Mouse (Mus musculus) ZHBTc4 (cell line): ENCODE data around the gene Sf3b2.

Source experiments
- DNase-seq: peaks from one replicate; pipeline ENCODE4 v3.0.0-alpha.2; 2011; ENCODE audit warnings: low read depth, low spot score

Sf3b2 gene

DNA sequence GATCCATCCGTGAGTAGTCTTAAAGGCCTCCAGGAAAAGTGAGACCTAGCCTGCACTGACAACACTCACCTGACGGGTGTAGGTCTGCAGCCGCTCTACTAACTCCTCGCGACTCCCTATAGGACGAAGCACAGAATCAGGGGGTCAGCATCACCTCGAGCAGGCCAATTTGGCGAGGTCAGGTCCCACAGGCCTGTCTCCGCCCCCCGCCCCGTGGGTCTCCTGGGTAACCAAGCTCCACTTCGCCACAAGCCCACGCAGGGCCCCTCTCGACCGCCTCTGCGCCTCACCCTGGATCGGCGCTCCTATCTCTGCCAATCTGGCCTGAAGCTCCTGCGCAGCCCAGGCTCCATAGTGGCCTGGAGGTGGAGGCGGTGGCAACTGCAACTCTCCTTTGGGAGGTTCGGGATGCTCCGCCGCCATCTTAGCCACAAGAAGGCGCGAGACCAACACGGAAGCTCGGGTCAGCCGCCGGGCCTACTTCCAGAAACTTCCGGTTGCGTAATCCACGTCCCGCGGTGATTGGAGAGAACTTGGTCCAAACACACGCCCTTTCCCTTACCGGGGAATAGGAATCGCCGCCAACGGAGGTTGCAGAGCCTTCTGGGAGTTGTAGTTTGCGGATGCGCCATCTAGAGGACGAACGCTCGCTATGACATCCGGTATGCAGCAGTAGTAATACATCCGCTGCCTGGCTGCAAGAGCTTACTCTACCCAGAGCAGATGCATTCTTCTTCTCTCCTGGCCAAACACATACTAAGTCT is at the start of gene Sf3b2:
Sf3b2 (minus strand) TSS at position 484 of the 764 bp plus-strand sequence.
- DNase-seq = peak; percentile 100

DNA sequence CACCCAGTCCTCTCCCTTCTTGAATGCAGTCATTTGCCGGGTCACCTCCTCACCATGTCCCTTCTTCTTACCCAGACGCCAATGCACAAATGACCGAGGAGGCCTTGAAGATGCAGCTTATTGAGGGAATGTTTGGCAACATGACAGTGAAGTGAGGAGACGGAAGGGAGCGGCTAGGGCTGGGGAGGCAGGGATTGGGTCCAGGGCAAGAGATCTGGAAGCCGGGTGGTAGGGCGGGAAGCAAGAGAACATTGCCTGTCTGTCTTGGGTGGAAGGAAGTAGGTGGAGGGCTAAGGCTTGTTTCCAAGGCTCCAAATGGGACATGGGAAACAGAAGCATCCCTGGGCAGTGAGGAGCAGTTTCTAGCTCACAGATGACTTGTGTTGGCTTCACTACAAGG is 46.1 kb upstream of the Sf3b2 start:
- no peak for DNase-seq

DNA sequence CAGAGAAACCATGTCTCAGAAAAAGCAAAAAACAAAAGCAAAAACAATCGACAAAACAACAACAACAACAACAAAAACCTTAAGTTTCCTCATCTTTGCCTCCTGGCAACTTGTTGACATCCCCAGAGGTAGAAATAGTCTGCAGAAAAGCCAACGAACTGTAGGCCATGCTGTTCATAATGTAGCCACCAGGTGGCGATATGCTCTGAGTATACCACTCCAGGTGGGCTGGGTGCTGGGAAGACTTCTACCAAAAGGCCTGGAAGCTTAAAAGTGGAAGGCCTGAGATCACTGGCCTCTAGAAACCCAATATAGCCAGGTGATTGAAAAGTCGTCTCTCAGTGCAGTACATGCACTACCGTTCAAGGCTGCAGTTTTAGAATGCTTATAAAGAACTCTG is 42.7 kb upstream of the Sf3b2 start:
- peak; percentile 89 for DNase-seq

DNA sequence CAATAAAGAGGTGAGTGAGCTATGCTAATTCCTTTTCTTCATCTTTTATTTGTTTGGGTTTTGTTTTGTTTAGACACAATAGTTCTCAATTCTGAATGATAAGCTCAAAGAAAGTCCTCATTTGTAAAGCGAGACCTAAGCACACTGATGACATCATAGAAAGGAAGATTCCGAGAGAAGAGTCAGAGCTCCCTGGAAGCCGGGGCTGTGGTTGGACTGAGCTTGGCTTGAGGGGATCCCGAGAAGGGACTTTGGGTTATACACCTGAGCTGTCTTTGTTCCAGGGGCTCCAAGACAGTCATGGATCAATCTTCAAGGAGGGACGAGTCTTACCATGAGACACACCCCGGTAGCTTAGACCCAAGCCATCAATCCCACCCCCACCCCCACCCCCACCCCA is 40.2 kb upstream of the Sf3b2 start, which contains the start of gene Catsper1:
Catsper1 (plus strand) TSS at position 301 of the 400 bp plus-strand sequence.
- no peak for DNase-seq

- DNase-seq = no peak
These were observed 39.5 kb upstream of the Sf3b2 start for GRCm38 (mm10) chr19:5334741-5335140.

DNA sequence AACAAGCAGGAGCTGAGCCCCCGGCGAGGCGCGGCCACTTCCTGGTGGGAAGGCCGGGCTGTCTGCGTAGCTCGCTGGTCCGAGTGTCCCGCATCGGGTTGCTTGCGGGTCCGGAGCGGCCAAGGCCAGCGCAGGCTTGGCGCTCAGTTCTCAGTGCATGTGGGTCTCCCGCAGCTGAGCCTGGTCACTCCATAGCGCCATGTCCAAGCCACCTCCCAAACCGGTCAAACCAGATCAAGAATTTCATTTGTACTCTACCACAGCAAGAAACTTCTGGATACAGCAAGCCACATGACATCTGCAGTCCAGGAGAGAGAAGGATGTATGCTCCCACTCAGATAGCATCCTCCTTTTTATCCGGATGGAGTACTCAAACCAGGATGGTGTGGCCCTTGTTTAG is 32.7 kb upstream of the Sf3b2 start:
- no peak for DNase-seq

DNA sequence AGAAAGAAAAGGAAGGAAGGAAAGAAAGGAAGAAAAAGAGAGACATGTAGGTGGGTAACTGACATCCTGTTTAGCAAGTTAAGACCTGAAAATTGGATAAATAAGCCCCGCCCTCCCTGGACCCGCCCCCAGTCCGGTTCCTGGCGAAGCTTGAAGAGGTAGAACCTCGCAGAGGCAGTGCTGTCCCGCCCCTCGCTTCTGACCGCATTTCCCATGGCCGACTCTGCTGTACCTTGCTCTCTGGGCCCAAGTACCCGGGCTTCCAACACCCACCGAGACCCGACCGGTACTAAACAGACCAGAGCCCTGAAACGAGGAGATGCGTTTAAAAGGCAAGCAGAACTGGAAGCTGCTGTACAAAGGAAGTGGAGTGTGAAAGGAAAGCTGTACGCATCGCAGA is 28.5 kb upstream of the Sf3b2 start:
- DNase-seq = peak; percentile 62

DNA sequence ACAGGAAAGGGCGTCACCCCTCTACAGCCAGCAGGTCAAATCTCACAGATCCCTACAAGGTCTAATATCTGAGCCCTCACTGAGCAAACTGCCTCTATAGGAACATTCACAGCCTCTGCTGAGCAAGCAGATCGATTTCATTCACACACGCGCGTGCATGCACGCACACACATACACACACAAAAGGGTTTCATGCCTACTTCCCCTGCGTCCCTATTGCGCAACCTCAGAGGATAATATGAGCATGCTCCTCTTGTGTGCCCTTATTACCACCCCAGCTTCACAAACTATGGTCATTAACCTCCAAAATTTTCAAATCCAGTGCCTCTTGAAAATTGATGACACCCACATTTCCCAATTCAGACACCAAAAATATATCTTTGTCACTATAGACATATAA is 17.9 kb upstream of the Sf3b2 start:
- no peak for DNase-seq

- DNase-seq = peak; percentile 85
These were observed 13.8 kb upstream of the Sf3b2 start for GRCm38 (mm10) chr19:5309025-5309424.

DNA sequence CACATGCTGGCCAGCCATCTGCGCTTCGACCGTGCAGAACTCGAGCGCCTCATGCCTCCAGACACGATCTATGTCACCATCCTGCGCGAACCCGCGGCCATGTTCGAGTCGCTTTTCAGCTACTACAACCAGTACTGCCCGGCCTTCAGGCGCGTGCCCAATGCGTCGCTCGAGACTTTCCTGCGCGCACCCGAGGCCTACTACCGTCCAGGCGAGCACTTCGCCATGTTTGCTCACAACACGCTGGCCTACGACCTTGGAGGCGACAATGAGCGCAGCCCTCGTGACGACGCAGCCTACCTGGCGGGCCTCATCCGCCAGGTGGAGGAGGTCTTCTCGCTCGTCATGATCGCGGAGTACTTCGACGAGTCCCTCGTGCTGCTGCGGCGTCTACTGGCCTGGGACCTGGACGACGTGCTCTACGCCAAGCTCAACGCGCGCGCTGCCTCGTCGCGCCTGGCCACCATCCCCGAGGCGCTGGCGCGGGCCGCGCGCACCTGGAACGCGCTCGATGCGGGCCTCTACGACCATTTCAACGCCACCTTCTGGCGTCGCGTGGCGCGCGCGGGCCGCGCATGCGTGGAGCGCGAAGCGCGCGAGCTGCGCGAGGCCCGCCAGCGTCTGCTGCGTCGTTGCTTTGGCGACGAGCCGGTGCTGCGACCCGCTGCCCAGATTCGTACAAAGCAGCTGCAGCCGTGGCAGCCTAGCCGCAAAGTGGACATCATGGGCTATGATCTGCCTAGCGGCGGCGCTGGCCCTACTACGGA is 11.9 kb upstream of the Sf3b2 start:
- peak; percentile 92 for DNase-seq

DNA sequence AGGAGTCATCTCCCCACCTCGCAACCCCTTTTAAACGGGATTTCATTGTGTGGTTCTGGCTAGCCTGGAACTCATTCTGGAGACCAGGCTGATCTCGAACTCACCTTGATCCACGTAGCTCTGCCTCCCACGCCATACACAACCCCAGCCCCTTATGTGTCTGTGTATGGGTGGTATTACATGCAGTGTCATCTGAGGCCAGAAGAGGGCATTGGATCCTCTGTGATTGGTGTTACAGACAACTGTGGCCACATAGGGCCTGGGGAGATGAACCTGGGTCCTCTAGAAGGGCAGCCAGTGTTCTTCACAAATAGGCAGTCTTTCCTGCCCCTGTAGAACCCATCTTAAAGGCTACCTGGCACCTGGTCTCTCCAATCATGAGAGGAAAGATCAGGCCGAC is 11.0 kb upstream of the Sf3b2 start:
- DNase-seq = peak; percentile 84

DNA sequence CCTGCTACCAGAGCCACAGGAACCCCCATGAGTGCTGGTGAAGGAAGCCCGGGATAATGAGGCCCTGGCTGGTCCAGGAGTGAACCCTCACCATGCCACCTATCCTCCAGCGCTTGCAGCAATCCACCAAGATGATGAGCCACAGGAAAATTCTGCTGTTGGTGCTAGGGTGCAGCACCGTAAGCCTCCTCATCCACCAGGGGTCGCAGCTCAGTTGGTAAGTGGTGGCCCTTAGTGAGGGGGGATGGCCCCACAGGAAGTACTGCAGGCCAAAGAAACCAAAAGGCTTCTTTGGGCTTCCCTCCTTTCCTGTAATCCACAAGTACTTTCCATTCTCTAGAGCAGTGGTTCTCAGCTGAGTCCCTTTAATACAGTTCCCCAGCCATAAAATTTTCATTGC is 7.2 kb upstream of the Sf3b2 start:
- peak; percentile 88 for DNase-seq

GRCm38 (mm10) chr19:5300588-5300987 is 5.3 kb upstream of the Sf3b2 start:
- peak; percentile 83 for DNase-seq

GRCm38 (mm10) chr19:5297903-5298800 is 2.9 kb upstream of the Sf3b2 start, which contains the start of gene Gal3st3:
Gal3st3 (plus strand) TSS chr19:5298331.
- peak; percentile 34 for DNase-seq

GRCm38 (mm10) chr19:5296630-5297029 is 1.4 kb upstream of the Sf3b2 start:
- DNase-seq = no peak

DNA sequence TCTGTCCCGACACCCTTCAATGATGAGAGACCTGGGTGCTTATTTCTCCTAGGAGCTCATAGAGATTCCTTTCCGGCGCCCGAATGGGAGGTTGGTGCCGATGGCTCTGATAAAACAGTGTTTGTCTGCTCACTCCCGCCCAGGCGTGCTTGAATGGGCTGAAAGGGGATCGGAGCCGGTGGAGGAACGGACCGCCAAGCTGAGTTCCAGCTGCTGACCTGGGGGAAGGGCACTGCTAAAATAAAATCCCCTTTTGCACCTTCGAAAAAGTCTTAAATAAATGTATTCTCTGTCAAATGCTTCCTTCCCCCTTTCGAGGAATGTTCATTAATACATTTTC is 451 bp upstream of the Sf3b2 start:
- no peak for DNase-seq

GRCm38 (mm10) chr19:5278381-5278780 is 16.9 kb downstream of the Sf3b2 start:
- no peak for DNase-seq

GRCm38 (mm10) chr19:5277140-5277539 is 18.1 kb downstream of the Sf3b2 start:
- DNase-seq = peak; percentile 51

- peak; percentile 26 for DNase-seq
These were observed 18.7 kb downstream of the Sf3b2 start for GRCm38 (mm10) chr19:5276531-5276930.

DNA sequence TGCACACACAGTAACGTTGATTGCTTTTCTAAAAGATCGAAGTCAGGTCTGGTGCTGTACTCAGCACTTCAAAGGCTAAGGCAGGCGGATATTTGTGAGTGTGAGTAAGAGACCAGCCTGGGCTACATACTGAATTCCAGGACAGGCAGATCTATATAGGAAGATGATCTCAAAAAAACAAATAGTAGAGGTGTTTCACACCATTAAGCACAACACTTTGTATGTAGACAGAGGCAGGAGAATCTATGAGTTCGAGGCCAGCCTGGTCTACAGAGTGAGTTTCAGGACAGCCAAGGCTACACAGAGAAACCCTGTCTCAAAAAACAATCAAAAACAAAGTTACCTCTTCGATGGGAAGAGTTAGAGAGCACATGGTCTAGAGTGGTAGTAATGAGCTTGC is 19.5 kb downstream of the Sf3b2 start:
- no peak for DNase-seq

DNA sequence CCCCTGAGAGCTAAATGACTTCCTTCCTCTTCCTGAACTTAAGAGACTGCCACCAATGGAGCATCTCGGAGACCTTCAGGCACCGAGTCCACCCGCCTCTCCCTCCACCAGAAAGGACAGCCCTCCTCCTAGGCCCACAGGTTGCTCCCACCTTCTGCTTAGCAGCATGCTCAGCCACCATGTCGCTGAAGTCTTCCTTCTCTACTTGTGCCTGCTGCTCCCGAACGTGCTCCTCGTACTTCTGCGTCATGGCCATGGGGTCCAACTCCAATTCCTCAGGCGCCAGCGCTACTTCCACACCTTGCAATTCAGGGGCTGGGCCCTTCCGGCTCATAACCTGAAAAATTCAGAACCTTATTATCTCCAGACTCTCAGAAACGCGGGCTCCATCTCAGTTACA is 20.6 kb downstream of the Sf3b2 start:
- DNase-seq = no peak

- DNase-seq = no peak
These were observed 21.3 kb downstream of the Sf3b2 start for GRCm38 (mm10) chr19:5273916-5274315.
